Mouse (Mus musculus) G1E (cell line): ENCODE results near the gene Aqp12.

ENCODE experiments used
- CTCF ChIP-seq: IDR thresholded peaks from 2 replicates; pipeline ENCODE4 v1.5.1; 2012; ENCODE audit warnings: low read depth, low read length, inconsistent platforms, mixed read lengths
- GATA1 ChIP-seq: IDR thresholded peaks from 2 replicates; pipeline ENCODE4 v1.6.1; 2012; ENCODE audit warnings: borderline replicate concordance, low read length, inconsistent platforms, mixed read lengths
- POLR2AphosphoS5 ChIP-seq: IDR thresholded peaks from 2 replicates; pipeline ENCODE4 v1.6.1; 2012; ENCODE audit warnings: low read depth, low read length, inconsistent platforms; ENCODE audit not compliant: insufficient replicate concordance
- TAL1 ChIP-seq: conservative IDR thresholded peaks from 2 replicates; pipeline ENCODE4 v1.6.1; 2012; ENCODE audit warnings: low read depth, low read length, inconsistent platforms, mixed read lengths

DNA sequence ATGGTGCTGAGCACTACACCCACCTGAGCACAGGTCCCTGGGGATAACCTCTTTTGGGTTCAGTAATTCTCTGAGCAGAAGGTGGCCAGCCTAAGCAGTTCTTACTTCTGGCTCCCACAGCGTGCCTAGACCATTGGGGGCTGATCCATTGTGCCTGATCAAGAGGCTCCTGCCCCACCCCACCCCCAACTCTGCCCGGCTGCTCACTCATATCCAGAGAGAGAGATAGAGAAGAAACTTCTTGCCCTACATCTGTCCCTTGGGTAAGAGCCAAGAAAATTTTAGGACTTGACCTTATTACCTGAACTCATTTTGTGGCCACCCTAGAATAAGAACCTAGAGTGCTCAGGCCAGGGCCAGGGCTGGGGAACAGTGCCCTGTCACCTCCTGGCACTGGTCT lies 13.3 kb upstream of the Aqp12 start:
- TF ChIP-seq GATA1, result no peak
- TF ChIP-seq CTCF, result no peak
- no peak for TF ChIP-seq TAL1
- TF ChIP-seq POLR2AphosphoS5, result no peak
